8 mouse cellular contexts compared by ENCODE assay signal in genomic region chr14:93498813-93499690, GRCm38 (mm10).
DNase-seq lines count a peak whose midpoint lies in the region; ATAC-seq lines count a peak whose summit lies in the region.

No protein-coding gene starts in this region.

- peak; percentile 77; the same call in 1 of the 2 replicates for ATAC-seq in hindbrain, embryonic 14.5 days (ENCODE audit: low FRiP score)
- no peak for ATAC-seq in megakaryocyte-erythroid progenitor cell, adult 5-6 weeks (replicated peaks; ENCODE audit: low FRiP score, low TSS enrichment, poor library complexity, severe bottlenecking)

- peak; percentile 3 for DNase-seq in R1 (ENCODE audit: low read depth, low spot score)
- DNase-seq in cerebellum, adult 9-11 months = peak; percentile 90
- peak; percentile 27 to 37 for DNase-seq in frontal cortex, postnatal 36 days (ENCODE audit: low spot score in 2 of 2)
- peak; percentile 84 for DNase-seq in hindbrain, embryonic 14.5 days (ENCODE audit: low spot score)
- peak; percentile 54 to 70 for DNase-seq in layer of hippocampus, postnatal 14 days (ENCODE audit: low spot score in 2 of 2)
- DNase-seq in mesoderm, embryonic 11.5 days (ENCODE audit: low read depth, low spot score) = peak; percentile 77
- DNase-seq in right cerebral cortex, postnatal 36 days (ENCODE audit: low spot score in 2 of 2) = peak; percentile 8 to 21

- no peak overlapping the region for H3K4me3 ChIP-seq in hindbrain, embryonic 14.5 days (replicated peaks; ENCODE audit: low read length)

- no peak overlapping the region for H3K9ac ChIP-seq in hindbrain, embryonic 14.5 days

- no peaks in the 10 kb centered on the region for H3K36me3 ChIP-seq in hindbrain, embryonic 14.5 days (replicated peaks; ENCODE audit: control insufficient read depth, insufficient read depth)

- H3K9me3 ChIP-seq in hindbrain, embryonic 14.5 days (ENCODE audit: control insufficient read depth, low read length) = no peaks in the 10 kb centered on the region

- peak overlapping the region; percentile 40 for H3K4me2 ChIP-seq in hindbrain, embryonic 14.5 days (replicated peaks)

- H3K27ac ChIP-seq in hindbrain, embryonic 14.5 days = peak overlapping the region; percentile 54

- peaks cover 10% of the 10 kb centered on the region for H3K4me1 ChIP-seq in hindbrain, embryonic 14.5 days (replicated peaks; ENCODE audit: control insufficient read depth, insufficient read depth, low read length)

- 25% methylated on average over 13 of the region's 13 CpGs for WGBS in hindbrain, embryonic 14.5 days

- H3K27me3 ChIP-seq in hindbrain, embryonic 14.5 days (ENCODE audit: control insufficient read depth, insufficient read depth, low read length) = no peaks in the 10 kb centered on the region

Comparison
In these comparisons a context has a peak if more than half of its experiments do, and no peak if none do; other contexts are left out.
1. DNase-seq: peak in every context shown above with its lines; median percentile 90 in cerebellum, adult 9-11 months; 84 in hindbrain, embryonic 14.5 days; 77 in mesoderm, embryonic 11.5 days; 62 in layer of hippocampus, postnatal 14 days; 32 in frontal cortex, postnatal 36 days; 14 in right cerebral cortex, postnatal 36 days; 3 in R1.